Mouse (Mus musculus): ENCODE results near the gene Engase.

DNA sequence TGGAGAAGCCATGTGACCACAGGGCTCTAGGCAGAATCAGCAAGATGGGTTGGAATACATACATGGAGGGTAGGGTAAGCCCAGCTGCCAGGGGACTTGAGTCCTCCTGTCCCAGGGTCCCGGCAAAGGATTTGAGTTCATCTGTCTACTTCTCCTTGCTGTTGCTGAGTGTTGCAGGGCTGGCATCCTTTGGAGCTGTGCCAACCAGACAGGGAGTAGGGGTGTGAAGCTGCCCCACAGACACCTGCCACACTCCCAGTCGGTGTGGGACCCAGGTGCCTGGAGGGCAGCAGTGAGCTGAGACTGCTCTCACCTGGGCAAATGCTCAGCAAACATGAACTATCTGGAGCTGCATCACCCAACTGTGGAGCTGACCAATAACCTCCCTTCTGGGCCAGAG is 44.3 kb downstream of the Engase start:
- no peak for TF ChIP-seq CTCF (IDR thresholded peaks at IDR 0.05; ENCODE audit: low read depth, low read length)
- TF ChIP-seq POLR2A (IDR thresholded peaks at IDR 0.05; ENCODE audit: borderline replicate concordance, low read depth, low read length), result no peak

All from bone marrow macrophage, adult 2 months (primary cell).